Mouse (Mus musculus): Measurements from ENCODE around the gene Poc1b. TPM values are rescaled to one million over a fixed set of nuclear protein-coding genes. Genes with fewer than 3 reads are reported as not detected.
"Not testable (repeated sequence)": the region's sequence is repeated elsewhere in the genome, so short reads cannot be mapped to it uniquely, and the experiment has no call there.

The Poc1b gene
- polyA plus RNA-seq, 1 experiment from 2014 or later: 21.1 TPM

DNA sequence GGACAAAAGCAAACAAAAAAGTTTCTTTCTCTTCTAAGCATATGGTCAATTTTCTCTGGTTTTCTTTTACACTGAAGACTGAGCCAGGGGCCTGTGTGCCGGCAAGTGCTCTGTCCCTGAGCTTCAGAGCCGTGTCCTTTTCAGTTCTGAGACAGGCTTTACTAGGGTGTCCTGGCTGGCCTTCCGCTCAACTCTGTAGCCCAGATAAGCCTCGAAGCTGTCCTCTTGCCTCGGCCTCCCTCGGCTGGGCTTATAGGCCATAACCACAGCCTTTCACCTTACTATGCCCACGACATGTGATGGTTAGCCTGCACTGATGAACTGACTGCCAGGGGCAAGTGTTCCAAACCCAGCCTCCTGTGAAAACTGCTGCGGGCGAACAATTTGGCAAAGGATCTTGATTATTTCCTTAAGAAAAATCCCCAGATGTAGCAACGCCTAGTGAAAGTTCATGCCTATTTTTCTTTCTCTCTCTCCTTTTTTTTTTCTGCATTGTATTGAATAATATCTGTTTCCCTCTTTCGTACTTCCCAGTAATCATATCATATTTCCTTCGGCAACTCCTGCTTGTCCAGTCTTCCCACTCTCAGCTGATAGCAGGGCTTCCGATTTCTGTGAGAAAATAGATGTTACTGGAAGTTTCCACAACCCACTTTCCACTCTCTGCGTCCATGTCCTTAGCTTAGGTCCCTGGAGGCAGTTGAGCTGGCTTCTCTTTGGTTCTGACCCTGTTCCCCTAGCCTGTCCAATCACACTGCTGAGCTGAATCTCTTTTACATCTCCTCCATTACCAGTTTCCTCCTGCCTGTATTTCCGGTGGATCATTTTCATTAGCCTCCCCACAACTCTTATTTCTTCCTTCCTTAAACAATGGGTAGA is 107.8 kb downstream of the Poc1b start:
- Histone ChIP-seq H3K27me3 (no peaks in the 10 kb centered on the region), H3K36me3 (no peaks in the 10 kb centered on the region), H3K4me1 (0 out of 2 replicates have a peak, but pooled peaks cover 4% of the 10 kb centered on the region), H3K9me3 (no peaks in the 10 kb centered on the region), H3K4me3 (no peak overlapping the region), H3K9ac (no peak overlapping the region), H3K27ac (no peak overlapping the region), H3K4me2 (replicated peaks) (no peak overlapping the region)
- ATAC-seq (ENCODE audit: insufficient number of reproducible peaks, insufficient read depth, low FRiP score, low TSS enrichment): no peak
- WGBS: 67% methylated on average over 15 of the region's 15 CpGs

DNA sequence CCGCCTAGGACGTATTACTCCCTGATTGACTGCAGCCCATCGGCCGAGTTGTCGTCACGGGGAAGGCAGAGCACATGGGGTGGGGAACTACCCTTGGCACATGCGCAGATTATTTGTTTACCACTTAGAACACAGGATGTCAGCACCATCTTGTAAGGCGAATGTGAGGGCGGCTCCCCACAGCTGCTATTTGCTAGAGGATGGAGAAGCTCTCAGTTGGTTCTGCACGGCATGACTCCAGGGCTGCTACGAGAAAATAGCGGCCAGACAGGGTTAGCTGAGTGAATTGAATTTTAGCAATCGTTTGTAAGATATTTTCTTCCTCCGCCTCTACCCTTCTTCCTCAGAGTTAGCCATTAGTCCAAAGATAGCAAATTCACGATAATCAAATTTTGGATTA is 109.7 kb downstream of the Poc1b start:
- WGBS: 90% methylated on average over 15 of the region's 15 CpGs
- H3K27me3 ChIP-seq; H3K9ac ChIP-seq; H3K4me3 ChIP-seq; H3K9me3 ChIP-seq; H3K36me3 ChIP-seq; H3K4me2 ChIP-seq (replicated peaks); ATAC-seq (ENCODE audit: insufficient number of reproducible peaks, insufficient read depth, low FRiP score, low TSS enrichment); H3K27ac ChIP-seq; H3K4me1 ChIP-seq: not testable (repeated sequence)

DNA sequence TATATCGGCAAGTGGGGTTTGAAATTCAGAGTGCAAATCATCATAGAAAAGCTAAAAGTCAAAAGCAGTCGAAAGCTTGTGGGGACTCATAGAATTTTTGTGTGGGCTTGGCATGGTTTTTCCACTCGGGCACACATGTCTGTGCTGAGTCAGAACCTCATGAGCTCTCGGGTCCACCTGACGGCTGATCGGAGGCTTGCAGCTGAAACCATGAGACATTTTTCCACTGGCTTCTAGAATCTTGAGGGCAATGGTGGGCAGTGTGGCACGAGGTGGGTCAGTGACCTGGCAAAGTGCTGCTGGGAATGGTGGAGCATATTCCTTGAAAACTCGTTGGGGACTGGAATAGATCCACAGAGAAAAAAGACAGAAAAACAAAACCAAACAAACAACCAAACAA is 114.7 kb downstream of the Poc1b start:
- no peak overlapping the region for H3K4me2 ChIP-seq (replicated peaks)
- no peaks in the 10 kb centered on the region for H3K9me3 ChIP-seq
- WGBS: 91% methylated on average over 8 of the region's 8 CpGs
- no peak overlapping the region for H3K9ac ChIP-seq
- no peak overlapping the region for H3K27ac ChIP-seq
- H3K27me3 ChIP-seq: no peaks in the 10 kb centered on the region
- H3K4me1 ChIP-seq: no peaks in the 10 kb centered on the region
- H3K4me3 ChIP-seq: no peak overlapping the region
- ATAC-seq (ENCODE audit: insufficient number of reproducible peaks, insufficient read depth, low FRiP score, low TSS enrichment): no peak
- H3K36me3 ChIP-seq: no peaks in the 10 kb centered on the region

DNA sequence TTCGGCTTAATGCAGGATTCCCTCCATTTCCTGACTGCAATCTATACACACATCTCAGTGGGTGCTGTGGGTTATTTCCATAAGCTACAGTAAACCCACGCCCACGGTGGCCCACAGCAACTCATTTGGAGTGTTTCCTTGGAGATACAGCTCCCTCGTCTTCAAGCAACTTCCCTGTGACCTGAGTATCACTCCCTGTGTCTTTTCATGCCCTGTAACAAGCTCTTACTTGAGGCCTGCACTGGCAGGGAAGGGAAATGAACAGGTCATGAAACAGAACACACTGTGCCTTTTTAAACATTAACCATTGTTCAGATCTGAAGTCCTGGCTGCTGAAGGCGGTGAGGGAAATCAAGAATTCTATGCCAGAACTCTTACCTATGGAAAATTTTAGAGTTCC is 115.9 kb downstream of the Poc1b start:
- H3K36me3 ChIP-seq: no peaks in the 10 kb centered on the region
- H3K4me2 ChIP-seq (replicated peaks): no peak overlapping the region
- no peak for ATAC-seq (ENCODE audit: insufficient number of reproducible peaks, insufficient read depth, low FRiP score, low TSS enrichment)
- no peak overlapping the region for H3K9ac ChIP-seq
- H3K27ac ChIP-seq: no peak overlapping the region
- 81% methylated on average over 5 of the region's 5 CpGs for WGBS
- no peak overlapping the region for H3K4me3 ChIP-seq
- no peaks in the 10 kb centered on the region for H3K9me3 ChIP-seq
- no peaks in the 10 kb centered on the region for H3K27me3 ChIP-seq
- H3K4me1 ChIP-seq: peaks cover 7% of the 10 kb centered on the region; the same call in 1 of the 2 replicates

DNA sequence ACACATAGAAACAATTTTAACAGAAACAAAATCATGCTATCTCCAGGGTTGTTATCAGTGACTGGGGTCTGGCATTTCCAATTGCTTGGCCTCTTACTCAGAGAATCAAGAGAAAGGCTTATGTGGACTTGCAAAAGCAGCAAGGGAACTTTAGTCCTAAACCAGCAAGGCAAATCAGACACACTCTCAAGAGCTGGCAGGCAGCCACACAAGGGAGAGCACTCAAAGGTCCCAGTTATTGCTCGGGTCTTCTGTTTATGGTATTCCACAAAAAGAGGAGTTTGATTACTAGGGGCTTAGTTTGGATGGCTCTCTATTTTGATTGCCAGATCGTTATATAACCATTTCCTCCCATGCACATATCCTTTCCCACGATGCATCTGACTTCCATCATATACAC is 117.4 kb downstream of the Poc1b start:
- Histone ChIP-seq H3K27ac (no peak overlapping the region), H3K36me3 (no peaks in the 10 kb centered on the region), H3K4me1 (peaks cover 20% of the 10 kb centered on the region), H3K4me3 (no peak overlapping the region), H3K4me2 (replicated peaks) (no peak overlapping the region), H3K9ac (no peak overlapping the region), H3K9me3 (no peaks in the 10 kb centered on the region), H3K27me3 (no peaks in the 10 kb centered on the region)
- 66% methylated on average over 3 of the region's 3 CpGs for whole genome bisulfite sequencing
- no peak for ATAC-seq (ENCODE audit: insufficient number of reproducible peaks, insufficient read depth, low FRiP score, low TSS enrichment)

DNA sequence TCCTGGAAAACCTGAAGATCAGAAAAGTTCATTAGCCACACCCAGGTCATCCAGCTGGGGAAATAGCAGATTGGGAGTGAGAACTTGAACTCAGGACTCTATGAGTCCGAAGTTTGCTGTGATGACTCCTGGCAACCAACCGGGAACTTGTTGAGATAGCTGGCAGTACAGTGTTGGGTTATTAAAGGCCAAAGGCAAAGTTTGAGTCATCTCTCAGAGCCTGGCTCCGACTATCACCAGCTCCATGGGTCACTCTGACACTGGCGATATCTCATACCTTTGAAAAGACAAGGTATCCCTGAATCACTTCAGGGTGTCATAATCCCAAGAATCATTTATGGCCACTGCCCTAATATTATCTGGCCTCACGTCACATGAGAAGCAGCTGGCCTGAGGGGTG is 119.9 kb downstream of the Poc1b start:
- Histone ChIP-seq H3K4me3 (no peak overlapping the region), H3K27ac (no peak overlapping the region; the same call in 1 of the 2 replicates), H3K27me3 (no peaks in the 10 kb centered on the region), H3K4me2 (replicated peaks) (no peak overlapping the region), H3K4me1 (peaks cover 24% of the 10 kb centered on the region), H3K36me3 (no peaks in the 10 kb centered on the region), H3K9ac (no peak overlapping the region), H3K9me3 (no peaks in the 10 kb centered on the region)
- 93% methylated on average over 5 of the region's 5 CpGs for WGBS
- no peak for ATAC-seq (ENCODE audit: insufficient number of reproducible peaks, insufficient read depth, low FRiP score, low TSS enrichment)

DNA sequence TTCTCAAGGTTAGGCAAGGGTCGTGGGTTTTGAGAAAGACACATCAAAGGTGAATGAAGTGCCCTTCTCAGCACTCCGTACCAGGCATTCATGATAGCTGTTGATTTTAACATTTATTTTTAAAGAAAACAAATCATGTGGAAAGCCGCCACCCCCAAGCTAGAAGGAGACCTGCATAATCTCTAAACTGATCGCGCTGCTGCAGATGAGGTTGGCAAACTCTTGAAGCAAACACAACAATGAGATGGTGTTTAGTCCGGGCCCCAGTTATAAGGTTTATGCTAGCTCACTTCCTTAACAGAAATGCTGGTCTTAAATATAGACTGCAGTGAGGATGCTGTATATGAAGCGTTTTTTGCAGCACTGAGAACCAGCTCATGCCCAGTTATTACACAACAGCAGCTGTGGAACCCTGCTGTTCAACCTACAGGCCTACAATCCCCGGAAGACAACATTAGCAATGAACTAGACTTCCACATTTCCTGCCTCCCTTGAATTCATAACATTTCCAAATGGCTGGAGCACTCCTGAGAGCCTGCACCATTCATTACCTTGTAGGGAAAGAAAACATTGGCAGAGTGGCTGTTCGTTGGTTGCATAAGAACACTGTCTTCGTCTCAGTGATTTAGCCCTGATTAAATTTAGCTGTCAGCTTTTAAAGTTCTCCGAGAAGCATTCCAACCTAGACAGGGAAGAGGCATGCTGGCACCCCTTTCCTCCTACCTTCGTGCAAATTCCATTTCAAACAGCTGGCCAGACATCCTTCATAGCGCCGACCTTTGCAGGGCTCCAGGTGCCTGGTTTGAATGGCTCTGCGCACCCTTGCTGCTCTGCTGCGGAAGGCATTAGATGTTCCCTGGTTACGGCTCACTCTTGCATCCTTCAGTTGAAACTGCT is 121.4 kb downstream of the Poc1b start:
- Histone ChIP-seq H3K4me2 (replicated peaks) (peak overlapping the region; percentile 47), H3K4me1 (peaks cover 24% of the 10 kb centered on the region), H3K4me3 (0 out of 2 replicates have a peak overlapping the region, but pooled peaks have one; percentile 3), H3K36me3 (no peaks in the 10 kb centered on the region), H3K9ac (no peak overlapping the region), H3K27me3 (no peaks in the 10 kb centered on the region), H3K9me3 (no peaks in the 10 kb centered on the region), H3K27ac (no peak overlapping the region)
- ATAC-seq (ENCODE audit: insufficient number of reproducible peaks, insufficient read depth, low FRiP score, low TSS enrichment): no peak
- 24% methylated on average over 17 of the region's 17 CpGs for WGBS

DNA sequence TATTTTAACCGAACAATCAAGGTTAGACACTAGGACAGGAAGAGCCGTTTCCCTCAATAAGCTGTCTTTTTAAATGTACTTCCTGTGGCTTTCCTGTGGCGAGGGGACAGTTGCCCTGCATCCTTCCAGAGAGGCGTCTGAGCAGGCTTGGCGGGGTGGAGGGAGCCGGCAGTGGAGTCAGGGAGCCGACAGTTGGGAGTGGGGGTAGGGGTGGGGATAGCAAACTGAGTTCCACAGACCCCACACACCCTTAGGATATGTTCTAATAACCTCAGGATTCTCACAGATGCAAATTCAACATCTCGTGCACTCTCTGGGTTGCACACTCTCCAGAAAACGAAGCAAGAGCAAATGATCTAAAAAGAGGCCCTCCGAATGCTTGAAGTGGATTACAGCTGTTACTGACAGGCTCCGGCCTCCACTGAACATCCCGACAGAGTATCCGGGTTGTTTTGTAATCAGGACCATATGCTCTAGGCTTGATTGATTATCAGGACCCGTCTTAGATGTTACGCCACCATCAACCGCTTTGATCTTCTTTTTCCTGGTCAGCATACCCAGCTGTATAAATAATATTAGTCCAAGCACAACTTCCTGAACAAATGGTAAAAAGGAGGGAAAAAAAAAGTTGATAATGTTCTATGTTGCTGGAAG is 122.3 kb downstream of the Poc1b start:
- 4% methylated on average over 16 of the region's 16 CpGs for WGBS
- Histone ChIP-seq H3K9ac (no peak overlapping the region), H3K4me3 (0 out of 2 replicates have a peak overlapping the region, but pooled peaks have one; percentile 4)

DNA sequence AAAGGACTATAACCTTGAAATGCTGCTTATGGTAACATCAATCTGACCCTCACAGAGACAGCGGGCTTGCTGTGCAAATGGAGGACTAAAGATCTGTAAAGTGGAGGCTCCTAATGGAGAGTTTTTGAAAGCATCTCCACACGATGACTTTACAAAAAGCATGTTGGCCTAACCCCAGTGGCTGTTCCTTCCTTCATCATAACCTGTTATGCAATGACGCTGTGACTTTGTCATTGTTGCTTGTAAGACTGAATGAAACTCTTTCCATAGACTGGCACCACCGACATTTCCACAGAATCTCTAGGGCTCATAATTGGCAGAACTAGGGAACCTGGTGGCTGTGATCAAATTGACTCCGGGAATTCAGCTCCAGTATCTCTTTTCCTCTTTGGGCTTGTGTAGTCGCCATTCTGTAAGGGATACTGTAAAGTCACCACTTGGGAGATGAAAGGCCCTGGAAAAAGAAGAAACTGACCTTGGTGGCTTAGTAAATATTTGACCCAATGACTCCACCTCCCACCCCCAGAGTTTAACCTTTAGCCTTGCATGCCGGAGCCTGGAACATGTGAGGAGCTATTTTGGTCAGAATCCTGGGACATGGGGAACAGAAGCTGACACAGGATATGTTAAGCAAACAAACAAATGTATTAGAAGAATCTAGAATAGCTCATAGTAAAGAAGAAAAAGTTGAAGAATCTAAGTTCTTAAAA is 125.8 kb downstream of the Poc1b start:
- Histone ChIP-seq H3K4me3 (no peak overlapping the region), H3K36me3 (no peaks in the 10 kb centered on the region), H3K9ac (no peak overlapping the region), H3K9me3 (no peaks in the 10 kb centered on the region), H3K27me3 (no peaks in the 10 kb centered on the region), H3K4me2 (replicated peaks) (no peak overlapping the region), H3K27ac (no peak overlapping the region), H3K4me1 (peaks cover 18% of the 10 kb centered on the region)
- 49% methylated on average over 7 of the region's 7 CpGs for WGBS
- ATAC-seq (ENCODE audit: insufficient number of reproducible peaks, insufficient read depth, low FRiP score, low TSS enrichment): no peak

More for the DNA sequence above, 122.3 kb downstream of the Poc1b start:
- ATAC-seq (ENCODE audit: insufficient number of reproducible peaks, insufficient read depth, low FRiP score, low TSS enrichment): no peak
- peak overlapping the region; percentile 47 for H3K4me2 ChIP-seq (replicated peaks)
- no peaks in the 10 kb centered on the region for H3K9me3 ChIP-seq
- H3K27me3 ChIP-seq: no peaks in the 10 kb centered on the region
- H3K36me3 ChIP-seq: no peaks in the 10 kb centered on the region
- H3K27ac ChIP-seq: peak overlapping the region; percentile 65; the same call in 1 of the 2 replicates
- peaks cover 24% of the 10 kb centered on the region for H3K4me1 ChIP-seq

DNA sequence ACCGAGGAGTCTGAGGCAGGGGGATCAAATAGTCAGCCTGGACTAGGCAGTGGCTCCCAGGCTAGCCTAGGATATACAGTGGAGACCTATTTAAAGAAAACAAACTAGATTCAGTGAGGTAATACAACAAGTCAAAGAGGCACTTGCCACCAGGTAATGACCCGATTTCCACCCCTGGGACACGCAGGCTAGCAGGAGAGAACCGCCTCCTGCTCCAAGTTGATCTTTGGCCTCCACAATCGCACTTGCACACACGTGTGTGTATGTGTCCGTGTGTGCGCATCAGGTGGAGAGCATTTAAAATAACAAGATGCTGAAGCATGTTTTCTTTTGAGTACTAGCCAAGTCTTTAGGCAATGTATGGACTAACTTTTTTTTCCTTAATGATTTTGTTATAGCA is 127.5 kb downstream of the Poc1b start:
- WGBS: 85% methylated on average over 8 of the region's 8 CpGs
- no peak for ATAC-seq (ENCODE audit: insufficient number of reproducible peaks, insufficient read depth, low FRiP score, low TSS enrichment)

DNA sequence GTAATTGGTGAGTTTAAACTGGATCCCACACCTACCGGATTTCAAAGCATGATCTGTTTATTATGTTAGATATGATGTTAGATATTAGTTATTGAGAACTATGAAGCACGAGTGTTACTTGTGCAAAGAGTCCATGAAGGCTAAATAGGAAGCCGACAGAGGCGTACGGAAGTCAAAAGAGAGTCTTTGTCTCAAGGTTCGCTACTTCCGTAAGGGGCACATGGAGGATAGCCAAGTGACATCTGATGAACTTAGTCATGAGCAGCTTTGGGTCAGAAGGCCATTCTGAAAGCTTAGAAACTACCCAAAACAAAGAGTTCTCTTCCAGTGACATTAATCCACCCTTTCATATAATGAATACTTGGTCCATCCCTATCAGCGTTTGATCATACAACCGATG is 128.2 kb downstream of the Poc1b start:
- Histone ChIP-seq H3K36me3 (no peaks in the 10 kb centered on the region), H3K4me2 (replicated peaks) (no peak overlapping the region), H3K27ac (no peak overlapping the region), H3K4me1 (no peaks in the 10 kb centered on the region), H3K9ac (no peak overlapping the region), H3K4me3 (no peak overlapping the region), H3K9me3 (no peaks in the 10 kb centered on the region), H3K27me3 (no peaks in the 10 kb centered on the region)
- no peak for ATAC-seq (ENCODE audit: insufficient number of reproducible peaks, insufficient read depth, low FRiP score, low TSS enrichment)
- 89% methylated on average over 9 of the region's 9 CpGs for WGBS

More for the DNA sequence above, 127.5 kb downstream of the Poc1b start:
- peaks cover 2% of the 10 kb centered on the region; the same call in 1 of the 2 replicates for H3K4me1 ChIP-seq
- H3K36me3 ChIP-seq: no peaks in the 10 kb centered on the region
- H3K27ac ChIP-seq: no peak overlapping the region
- H3K27me3 ChIP-seq: no peaks in the 10 kb centered on the region
- H3K4me2 ChIP-seq (replicated peaks): no peak overlapping the region
- no peaks in the 10 kb centered on the region for H3K9me3 ChIP-seq
- no peak overlapping the region for H3K4me3 ChIP-seq
- H3K9ac ChIP-seq: no peak overlapping the region
